Mouse (Mus musculus) embryonic facial prominence, embryonic 13.5 days (tissue): ENCODE measurements at regions not wholly inside any gene's neighbourhood (a gene's known extent, or its start where the extent isn't known, plus 50 kb on each side); places are given as distances from the start of the nearest gene placed in this dataset.

Experiments
- ATAC-seq: fragments of 200-750 bp; cut with Nextera tagmentation; 2 replicates; pipeline ENCODE4 v1.8.0; 2017; ENCODE audit warnings: low read depth; ENCODE audit not compliant: insufficient number of reproducible peaks, insufficient read depth, low FRiP score, low TSS enrichment
- H3K27ac ChIP-seq: fragments of 300-500 bp; sonication (generic); 2 replicates; pipeline ENCODE4 v1.5.1; 2015; ENCODE audit warnings: moderate library complexity, mild to moderate bottlenecking, inconsistent platforms
- H3K27me3 ChIP-seq: fragments of 300-500 bp; sonication (generic); 2 replicates; pipeline ENCODE4 v1.6.1; 2015; ENCODE audit warnings: mild to moderate bottlenecking, inconsistent platforms
- H3K36me3 ChIP-seq: fragments of 300-500 bp; sonication (generic); 2 replicates; pipeline ENCODE4 v1.6.1; 2015; ENCODE audit warnings: mild to moderate bottlenecking, inconsistent platforms
- H3K4me1 ChIP-seq: fragments of 300-500 bp; sonication (generic); 2 replicates; pipeline ENCODE4 v1.6.1; 2015; ENCODE audit warnings: inconsistent platforms
- H3K4me2 ChIP-seq: fragments of 300-500 bp; sonication (generic); 2 replicates; pipeline ENCODE4 v1.6.1; 2015; ENCODE audit warnings: moderate library complexity, mild to moderate bottlenecking, inconsistent platforms
- H3K4me3 ChIP-seq: fragments of 300-500 bp; sonication (generic); 2 replicates; pipeline ENCODE4 v1.5.1; 2015; ENCODE audit warnings: mild to moderate bottlenecking, inconsistent platforms
- H3K9ac ChIP-seq: fragments of 300-500 bp; sonication (generic); 2 replicates; pipeline ENCODE4 v1.6.1; 2015; ENCODE audit warnings: mild to moderate bottlenecking, inconsistent platforms
- H3K9me3 ChIP-seq: fragments of 300-500 bp; sonication (generic); 2 replicates; pipeline ENCODE4 v1.6.1; 2016; ENCODE audit warnings: inconsistent platforms
- WGBS: fragments of 180-500 bp; shearing (Covaris S2); methylation state at CpG from one replicate; pipeline ENCODE4 v1.1.7; 2015; ENCODE audit warnings: mixed read lengths; 5-methylcytosine and 5-hydroxymethylcytosine counted together

DNA sequence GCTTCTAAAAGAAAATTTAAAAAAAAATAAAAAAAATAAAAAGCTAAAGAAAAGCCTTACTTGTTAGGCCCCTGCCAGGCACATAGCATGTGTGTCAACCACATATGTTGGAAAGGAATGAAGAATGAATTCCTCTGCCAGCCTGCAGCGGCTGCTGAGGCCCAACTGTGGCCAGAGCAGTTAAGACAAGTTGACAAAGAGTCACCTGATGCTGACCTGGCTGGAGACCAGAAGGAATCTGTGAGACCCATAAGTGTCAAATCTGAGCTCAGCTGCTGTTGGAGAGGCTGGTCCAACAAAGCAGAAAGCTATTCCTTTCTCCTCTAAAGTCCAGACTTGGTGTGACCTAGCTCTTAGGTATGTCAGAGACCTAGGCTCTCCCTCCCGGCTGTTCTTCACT, 78.5 kb upstream of the Itga6 start:
- no peak overlapping the region for H3K4me3 ChIP-seq
- 73% methylated on average over 2 of the region's 2 CpGs for WGBS
- ATAC-seq = no peak
- H3K36me3 ChIP-seq = no peaks in the 10 kb centered on the region
- no peak overlapping the region for H3K27ac ChIP-seq
- H3K9me3 ChIP-seq = no peaks in the 10 kb centered on the region
- H3K4me2 ChIP-seq = no peak overlapping the region
- no peak overlapping the region for H3K9ac ChIP-seq
- no peaks in the 10 kb centered on the region for H3K27me3 ChIP-seq
- H3K4me1 ChIP-seq = peaks cover 5% of the 10 kb centered on the region; the same call in 1 of the 2 replicates

DNA sequence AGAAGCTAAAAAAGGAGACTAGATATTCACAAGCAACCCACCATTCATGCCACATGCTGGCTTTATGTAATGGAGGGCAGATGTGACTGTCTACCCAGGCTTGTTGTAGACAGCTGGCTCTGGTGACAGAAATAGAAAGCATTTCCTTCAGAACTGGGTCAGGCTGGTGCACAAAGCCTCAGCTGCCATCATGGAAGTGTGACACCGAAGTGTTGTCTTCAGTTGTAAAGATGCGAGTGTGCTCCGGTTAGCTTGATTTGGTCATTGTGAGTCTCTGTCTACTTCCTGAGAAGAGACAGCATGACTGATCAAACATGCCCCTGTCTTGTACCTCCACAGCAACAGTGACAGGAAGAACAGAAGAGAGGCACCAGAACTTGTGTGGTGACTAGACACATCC, 77.7 kb upstream of the Itga6 start:
- Histone ChIP-seq H3K27ac (no peak overlapping the region), H3K36me3 (no peaks in the 10 kb centered on the region), H3K9me3 (no peaks in the 10 kb centered on the region), H3K27me3 (no peaks in the 10 kb centered on the region), H3K9ac (no peak overlapping the region), H3K4me3 (no peak overlapping the region), H3K4me2 (no peak overlapping the region), H3K4me1 (peaks cover 5% of the 10 kb centered on the region; the same call in 1 of the 2 replicates)
- ATAC-seq = no peak
- whole genome bisulfite sequencing = 84% methylated on average over 3 of the region's 3 CpGs

DNA sequence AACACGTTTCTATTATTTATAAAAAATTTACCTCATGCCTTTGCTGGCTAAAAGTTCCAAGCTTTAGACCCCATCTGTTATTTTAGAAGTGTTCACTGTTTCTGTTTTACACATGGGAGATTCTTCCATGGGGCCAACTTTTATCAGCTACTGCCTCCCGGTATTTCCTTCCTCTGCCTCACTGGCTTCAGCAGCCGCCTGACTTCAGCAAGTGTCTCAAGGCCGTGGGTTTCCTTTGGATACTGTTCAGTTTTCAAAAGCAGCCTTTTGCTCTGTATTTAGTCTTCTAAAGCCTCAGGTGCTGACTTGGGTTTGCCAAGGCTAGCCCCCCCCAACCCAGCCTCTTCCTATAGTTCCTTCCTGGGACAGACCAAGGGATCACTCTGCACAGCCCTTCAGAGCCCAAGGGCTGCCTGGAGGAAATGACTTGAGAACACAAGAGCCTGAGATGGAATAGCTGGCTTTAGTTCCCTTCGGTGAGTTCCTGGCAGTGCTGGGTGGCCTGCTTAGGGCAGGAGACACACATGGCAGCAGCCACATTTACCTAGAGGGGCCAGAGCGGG, 75.1 kb upstream of the Itga6 start:
- 0 out of 2 replicates have a peak overlapping the region, but pooled peaks have one; percentile 7 for H3K27ac ChIP-seq
- no peak overlapping the region for H3K4me2 ChIP-seq
- no peak overlapping the region for H3K9ac ChIP-seq
- H3K36me3 ChIP-seq = no peaks in the 10 kb centered on the region
- WGBS = 86% methylated on average over 6 of the region's 6 CpGs
- H3K4me1 ChIP-seq = peaks cover 24% of the 10 kb centered on the region
- ATAC-seq = no peak
- H3K9me3 ChIP-seq = no peaks in the 10 kb centered on the region
- H3K27me3 ChIP-seq = no peaks in the 10 kb centered on the region
- no peak overlapping the region for H3K4me3 ChIP-seq

DNA sequence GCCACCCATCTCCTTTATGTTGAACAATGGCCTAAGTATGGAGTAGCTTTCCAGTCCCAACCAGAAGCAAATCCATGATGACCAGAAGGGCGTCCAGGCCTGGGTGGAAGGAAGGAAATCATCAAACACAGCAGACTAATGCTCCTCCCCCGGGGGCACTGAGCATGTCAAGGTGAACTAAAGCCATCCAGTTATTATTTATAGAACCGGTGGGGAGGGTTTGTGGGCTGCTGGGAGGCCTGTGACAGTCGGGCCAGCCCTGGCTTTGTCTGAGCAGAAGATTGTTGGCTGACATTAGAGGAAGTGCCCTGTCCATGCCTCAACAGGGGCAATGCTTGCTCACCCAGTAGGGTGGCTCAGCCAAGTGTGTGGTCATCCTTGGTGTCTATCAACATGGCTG, 74.5 kb upstream of the Itga6 start:
- no peak overlapping the region for H3K4me3 ChIP-seq
- no peak overlapping the region for H3K9ac ChIP-seq
- H3K9me3 ChIP-seq = no peaks in the 10 kb centered on the region
- no peak overlapping the region for H3K27ac ChIP-seq
- ATAC-seq = no peak
- H3K27me3 ChIP-seq = no peaks in the 10 kb centered on the region
- no peaks in the 10 kb centered on the region for H3K36me3 ChIP-seq
- 82% methylated on average over 4 of the region's 4 CpGs for WGBS
- peaks cover 24% of the 10 kb centered on the region for H3K4me1 ChIP-seq
- H3K4me2 ChIP-seq = no peak overlapping the region

GRCm38 (mm10) chr2:71673087-71673920, 72.1 kb upstream of the Itga6 start:
- peak; percentile 50; the same call in 1 of the 2 replicates for ATAC-seq
- H3K4me2 ChIP-seq = no peak overlapping the region
- no peak overlapping the region for H3K9ac ChIP-seq
- no peak overlapping the region for H3K4me3 ChIP-seq
- H3K9me3 ChIP-seq = no peaks in the 10 kb centered on the region
- H3K36me3 ChIP-seq = no peaks in the 10 kb centered on the region
- H3K27me3 ChIP-seq = no peaks in the 10 kb centered on the region
- 49% methylated on average over 18 of the region's 18 CpGs for WGBS
- peaks cover 19% of the 10 kb centered on the region for H3K4me1 ChIP-seq
- no peak overlapping the region for H3K27ac ChIP-seq

DNA sequence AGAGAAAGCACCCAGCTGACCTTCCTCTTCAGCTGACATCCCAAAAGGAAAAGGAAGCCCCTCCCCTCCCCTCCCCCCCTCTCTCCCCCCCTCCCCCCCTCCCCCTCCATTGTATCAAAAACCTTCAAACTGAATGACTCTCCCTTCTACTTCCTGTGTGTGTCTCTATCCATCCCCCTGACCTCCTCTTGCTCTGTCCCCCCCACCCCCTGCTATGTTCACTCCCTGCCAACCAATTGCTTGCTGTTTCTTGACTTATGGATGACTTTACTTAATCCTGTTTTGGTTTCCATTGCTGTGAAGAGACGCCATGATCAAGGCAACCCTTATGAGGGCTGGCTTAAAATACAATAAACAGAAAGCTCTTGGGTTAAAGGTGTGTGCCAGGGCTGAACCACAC, 64.7 kb upstream of the Itga6 start:
- Histone ChIP-seq H3K36me3 (no peaks in the 10 kb centered on the region), H3K4me3 (no peak overlapping the region), H3K27me3 (no peaks in the 10 kb centered on the region), H3K27ac (no peak overlapping the region), H3K4me1 (peaks cover 11% of the 10 kb centered on the region), H3K9me3 (no peaks in the 10 kb centered on the region; the same call in 1 of the 2 replicates), H3K4me2 (no peak overlapping the region), H3K9ac (no peak overlapping the region)
- no peak for ATAC-seq
- 6% methylated on average over 1 of the region's 1 CpGs for WGBS

- Histone ChIP-seq H3K4me3 (no peak overlapping the region), H3K9ac (no peak overlapping the region), H3K27ac (no peak overlapping the region), H3K27me3 (no peaks in the 10 kb centered on the region), H3K4me2 (no peak overlapping the region), H3K9me3 (no peaks in the 10 kb centered on the region; the same call in 1 of the 2 replicates), H3K36me3 (no peaks in the 10 kb centered on the region), H3K4me1 (peaks cover 11% of the 10 kb centered on the region)
- 26% methylated on average over 4 of the region's 4 CpGs for WGBS
- no peak for ATAC-seq
Observed at GRCm38 (mm10) chr2:71681148-71681547, 64.3 kb upstream of the Itga6 start.

DNA sequence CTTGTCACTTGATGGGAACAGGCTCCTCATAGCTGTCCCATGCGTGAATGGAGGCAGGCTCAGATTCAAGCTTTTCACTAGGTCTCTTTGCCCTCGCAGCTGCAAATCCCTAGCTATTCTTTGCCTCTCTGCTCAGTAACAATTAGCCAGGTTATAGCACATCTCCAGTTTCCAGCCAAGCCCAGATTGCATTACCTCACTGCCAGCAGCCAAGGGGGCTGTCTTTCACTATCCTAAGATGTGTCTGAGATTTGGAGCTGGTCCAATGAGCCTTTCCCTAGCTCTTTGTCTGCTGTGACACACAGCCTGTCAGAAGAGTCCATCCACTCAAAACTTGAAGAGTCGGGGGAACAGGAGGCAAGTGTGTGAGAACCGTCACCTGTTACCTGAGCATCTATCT, 62.0 kb upstream of the Itga6 start:
- H3K36me3 ChIP-seq = no peaks in the 10 kb centered on the region
- ATAC-seq = 0 out of 2 replicates have a peak, but pooled peaks have one; percentile 59

GRCm38 (mm10) chr2:71685239-71685638, 60.2 kb upstream of the Itga6 start:
- Histone ChIP-seq H3K9ac (no peak overlapping the region), H3K4me2 (no peak overlapping the region), H3K9me3 (no peaks in the 10 kb centered on the region; the same call in 1 of the 2 replicates), H3K4me1 (peaks cover 20% of the 10 kb centered on the region), H3K4me3 (no peak overlapping the region), H3K36me3 (no peaks in the 10 kb centered on the region), H3K27ac (no peak overlapping the region), H3K27me3 (no peaks in the 10 kb centered on the region)
- WGBS = 90% methylated on average over 7 of the region's 7 CpGs
- no peak for ATAC-seq

More for the DNA sequence above, 62.0 kb upstream of the Itga6 start:
- Histone ChIP-seq H3K4me1 (peaks cover 11% of the 10 kb centered on the region), H3K27me3 (no peaks in the 10 kb centered on the region), H3K4me3 (no peak overlapping the region), H3K27ac (no peak overlapping the region), H3K9me3 (no peaks in the 10 kb centered on the region; the same call in 1 of the 2 replicates), H3K4me2 (no peak overlapping the region), H3K9ac (no peak overlapping the region)
- 66% methylated on average over 4 of the region's 4 CpGs for WGBS

- H3K27ac ChIP-seq = peak overlapping the region; percentile 60; the same call in 1 of the 2 replicates
- peaks cover 20% of the 10 kb centered on the region for H3K4me1 ChIP-seq
- ATAC-seq = no peak
- WGBS = 20% methylated on average over 4 of the region's 4 CpGs
- H3K9me3 ChIP-seq = no peaks in the 10 kb centered on the region
- H3K4me3 ChIP-seq = no peak overlapping the region
- H3K9ac ChIP-seq = no peak overlapping the region
- no peaks in the 10 kb centered on the region for H3K36me3 ChIP-seq
- no peak overlapping the region for H3K4me2 ChIP-seq
- H3K27me3 ChIP-seq = 0 out of 2 replicates have a peak, but pooled peaks cover 3% of the 10 kb centered on the region
Observed at GRCm38 (mm10) chr2:71689041-71689440, 56.4 kb upstream of the Itga6 start.

GRCm38 (mm10) chr2:71690277-71691161, 54.9 kb upstream of the Itga6 start:
- H3K4me3 ChIP-seq = no peak overlapping the region
- H3K9me3 ChIP-seq = no peaks in the 10 kb centered on the region
- H3K27me3 ChIP-seq = peaks cover 3% of the 10 kb centered on the region; the same call in 1 of the 2 replicates
- H3K4me2 ChIP-seq = peak overlapping the region; percentile 24
- no peak overlapping the region for H3K27ac ChIP-seq
- 58% methylated on average over 27 of the region's 27 CpGs for WGBS
- 0 out of 2 replicates have a peak, but pooled peaks have one; percentile 43 for ATAC-seq
- no peak overlapping the region for H3K9ac ChIP-seq
- no peaks in the 10 kb centered on the region for H3K36me3 ChIP-seq
- H3K4me1 ChIP-seq = peaks cover 20% of the 10 kb centered on the region
